12 mouse cellular contexts compared by ENCODE assay signal in genomic region chr7:74734941-74735340, GRCm38 (mm10).
"Had no signal": no experiment of that assay in that cellular context is flagged by ENCODE, and none has a peak within 500 bp of the region (broad histone marks: within the 10 kb centered on the region; RNA-seq: fewer than 3 reads in every experiment).

No protein-coding gene starts in this region.

- DNase-seq: kidney, adult 11 months; kidney, adult 8-10 months; kidney, postnatal 10 days; kidney, postnatal 36 days; liver, embryonic 13.5 days; lung, embryonic 14.5 days; thymus, adult 2 months; thymus, postnatal 14 days; thymus, postnatal 4 days had no signal

- ATAC-seq: intestine, embryonic 15.5 days; lung, postnatal 0 days; midbrain, embryonic 16.5 days had no signal
